9 mouse cellular contexts compared by ENCODE assay signal in the genomic region with DNA sequence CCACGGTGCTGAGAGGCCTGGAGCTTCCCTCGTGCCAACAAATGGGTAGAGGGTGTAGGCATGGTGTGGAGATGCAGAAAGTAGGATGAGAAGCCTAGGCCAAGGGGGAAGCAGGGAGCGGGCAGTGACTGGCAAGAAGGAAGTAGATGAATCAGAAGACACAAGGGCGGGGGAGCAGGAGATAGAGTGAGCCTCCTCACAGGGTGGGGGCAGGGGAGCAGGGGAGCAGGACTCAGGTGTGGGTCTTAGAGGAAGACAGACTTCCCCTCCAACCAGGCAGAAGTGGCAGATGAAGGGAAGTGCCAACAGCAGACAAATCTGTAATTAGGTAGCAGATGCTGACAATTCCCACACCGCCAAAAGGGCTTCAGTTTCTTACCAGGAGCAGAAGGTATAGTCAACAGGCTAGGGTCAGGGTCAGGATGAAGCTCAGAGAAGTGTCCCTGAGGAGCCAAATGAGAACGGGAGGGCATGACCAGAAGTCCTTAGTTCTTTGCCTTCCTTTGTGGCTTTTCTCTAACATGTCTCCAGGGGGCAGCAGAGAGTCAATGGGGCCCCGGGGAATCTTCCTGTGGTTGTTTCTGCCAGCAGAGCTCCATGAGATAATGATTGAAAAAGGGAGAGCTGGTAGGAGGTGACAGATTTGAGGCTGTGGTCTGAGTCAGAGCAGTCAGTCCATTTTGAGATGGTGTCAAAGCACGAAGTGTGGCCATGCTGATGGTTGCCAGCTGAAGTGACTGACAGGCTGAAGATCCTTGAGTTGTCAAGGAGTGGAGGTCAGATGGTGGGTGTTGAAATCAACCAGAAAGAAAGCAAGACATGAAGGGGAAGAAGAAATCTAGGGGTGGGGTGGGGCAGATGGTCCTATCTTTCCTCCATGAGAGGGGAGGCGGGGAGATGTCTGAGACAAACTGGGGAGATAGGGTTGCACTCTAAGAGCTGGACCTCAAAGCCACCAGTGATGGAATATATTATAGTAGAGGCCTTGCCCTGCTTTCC. TPM values are rescaled to one million over a fixed set of nuclear protein-coding genes. Genes with fewer than 3 reads are reported as not detected.
DNase-seq lines count a peak whose midpoint lies in the region; ATAC-seq and TF ChIP-seq lines count a peak whose summit lies in the region.
"Had no signal": no experiment of that assay in that cellular context is flagged by ENCODE, and none has a peak within 500 bp of the region (broad histone marks: within the 10 kb centered on the region; RNA-seq: fewer than 3 reads in every experiment).

No protein-coding gene starts in this region.

- peaks cover 100% of the 10 kb centered on the region for H3K36me3 ChIP-seq in E14TG2a.4 (ENCODE audit: insufficient read depth, low read length)
- H3K36me3 ChIP-seq in forebrain, embryonic 13.5 days (ENCODE audit: poor library complexity, severe bottlenecking) = peaks cover 39% of the 10 kb centered on the region

- H3K4me2 ChIP-seq in forebrain, embryonic 13.5 days = no peak overlapping the region

- H3K4me3 ChIP-seq in E14TG2a.4 (replicated peaks; ENCODE audit: low read length) = no peak overlapping the region
- H3K4me3 ChIP-seq in forebrain, embryonic 13.5 days = no peak overlapping the region
- H3K4me3 ChIP-seq: megakaryocyte, embryonic 14.5 days had no signal

- WGBS in forebrain, embryonic 13.5 days = 69% methylated on average over 9 of the region's 9 CpGs

- H3K9me3 ChIP-seq in E14TG2a.4 (ENCODE audit: low read length) = no peaks in the 10 kb centered on the region
- no peaks in the 10 kb centered on the region for H3K9me3 ChIP-seq in forebrain, embryonic 13.5 days (replicated peaks)
- H3K9me3 ChIP-seq: megakaryocyte, embryonic 14.5 days had no signal

- peak; percentile 97 for TF ChIP-seq CTCF in E14TG2a.4 (conservative IDR thresholded peaks at IDR 0.05; ENCODE audit: low read length)

- peaks cover 89% of the 10 kb centered on the region for H3K4me1 ChIP-seq in E14TG2a.4 (replicated peaks; ENCODE audit: low read depth, low read length)
- no peaks in the 10 kb centered on the region for H3K4me1 ChIP-seq in forebrain, embryonic 13.5 days

- H3K27ac ChIP-seq in forebrain, embryonic 13.5 days = no peak overlapping the region

- no peak for ATAC-seq in forebrain, embryonic 13.5 days

- H3K27me3 ChIP-seq in E14TG2a.4 (ENCODE audit: insufficient read depth, low read length) = no peaks in the 10 kb centered on the region
- H3K27me3 ChIP-seq in forebrain, embryonic 13.5 days = no peaks in the 10 kb centered on the region
- H3K27me3 ChIP-seq: megakaryocyte, embryonic 14.5 days had no signal

- no peak overlapping the region for H3K9ac ChIP-seq in forebrain, embryonic 13.5 days

- DNase-seq in left cerebral cortex, adult 18-20 months (ENCODE audit: low spot score in 2 of 2) = peak; percentile 53 to 68
- no peak for DNase-seq in left cerebral cortex, adult 8-10 months (ENCODE audit: low spot score in 2 of 2)
- DNase-seq in ZHBTc4 (ENCODE audit: low read depth, low spot score) = peak; percentile 78
- DNase-seq in embryo, embryonic 11 days = peak; percentile 57
- peak; percentile 28 to 62 for DNase-seq in left cerebral cortex, postnatal 25 days (ENCODE audit: low spot score in 2 of 2)
- DNase-seq in natural killer cell, adult 2 months (ENCODE audit: low spot score in 2 of 2) = peak; percentile 47 to 66

- intact Hi-C loops in left cerebral cortex, postnatal 25 days (cut with DNase I) = loop anchor here (1.0 to 2.0 kb wide), 2 partner anchors 45 to 55 kb away; no protein-coding TSS in a partner anchor

RNA-seq across cellular contexts. Expression of a gene that starts 22.1 kb away (rescaled TPM):
- 10 to 100 TPM; 71.2 to 72.3 TPM for total RNA-seq in left cerebral cortex, adult 18-20 months (2021)
- 10 to 100 TPM; 63.9 to 73.8 (median 69.4) TPM for total RNA-seq in left cerebral cortex, adult 8-10 months (2022)
- total RNA-seq in left cerebral cortex, postnatal 25 days (2021) = 10 to 100 TPM; 72.2 to 76.7 TPM
- polyA plus RNA-seq in forebrain, embryonic 13.5 days (2015; fragmentation: Nextera tagmentation; extraction: Ambion mirVana) = 50.1 and 56.9 TPM in 2 replicates

RNA-seq across cellular contexts. Expression of a gene that starts 22.1 kb away (rescaled TPM):
- total RNA-seq in left cerebral cortex, adult 18-20 months (2021) = 10 to 100 TPM; 16.5 to 17.4 TPM
- total RNA-seq in left cerebral cortex, adult 8-10 months (2022) = 10 to 100 TPM; 14.8 to 23.4 (median 18.9) TPM
- 10 to 100 TPM; 14.9 to 15.2 TPM for total RNA-seq in left cerebral cortex, postnatal 25 days (2021)
- 10.0 and 11.2 TPM in 2 replicates for polyA plus RNA-seq in forebrain, embryonic 13.5 days (2015; fragmentation: Nextera tagmentation; extraction: Ambion mirVana)

RNA-seq across cellular contexts. Expression of a gene that starts 23.4 kb away (rescaled TPM):
- 10 to 100 TPM; 17.2 to 17.7 TPM for total RNA-seq in left cerebral cortex, adult 18-20 months (2021)
- 10 to 100 TPM; 15.3 to 20.3 (median 17.5) TPM for total RNA-seq in left cerebral cortex, adult 8-10 months (2022)
- 10 to 100 TPM; 13.0 to 18.2 TPM for total RNA-seq in left cerebral cortex, postnatal 25 days (2021)
- polyA plus RNA-seq in forebrain, embryonic 13.5 days (2015; fragmentation: Nextera tagmentation; extraction: Ambion mirVana) = 7.1 and 8.3 TPM in 2 replicates

RNA-seq across cellular contexts. Expression of a gene that starts 26.8 kb away (rescaled TPM):
- total RNA-seq in left cerebral cortex, adult 18-20 months (2021) = 10 to 100 TPM; 67.9 to 69.7 TPM
- total RNA-seq in left cerebral cortex, adult 8-10 months (2022) = 10 to 100 TPM; 65.6 to 69.4 (median 67.4) TPM
- 10 to 100 TPM; 64.3 to 71.4 TPM for total RNA-seq in left cerebral cortex, postnatal 25 days (2021)
- 71.6 and 77.9 TPM in 2 replicates for polyA plus RNA-seq in forebrain, embryonic 13.5 days (2015; fragmentation: Nextera tagmentation; extraction: Ambion mirVana)

Comparison
In these comparisons a context has a peak if more than half of its experiments do, and no peak if none do; other contexts are left out.
1. DNase-seq: peak in left cerebral cortex, adult 18-20 months (2 of 2), ZHBTc4 (single experiment), embryo, embryonic 11 days (single experiment), left cerebral cortex, postnatal 25 days (2 of 2) and natural killer cell, adult 2 months (2 of 2); none in left cerebral cortex, adult 8-10 months (0 of 2).